Mouse (Mus musculus) right cerebral cortex, postnatal 25 days (tissue): ENCODE results near the gene N4bp1.

Source experiments
- DNase-seq: peaks from one replicate; pipeline ENCODE4 v3.0.0; 2022

Gene N4bp1

GRCm38 (mm10) chr8:86758651-86759050 lies 126.4 kb downstream of the N4bp1 start:
- no peak for DNase-seq
